Mouse (Mus musculus): Measurements from ENCODE around the gene Vgll4. TPM values are rescaled to one million over a fixed set of nuclear protein-coding genes. Genes with fewer than 3 reads are reported as not detected.
A peak's percentile ranks its signal among the peaks of the same experiment; 100 is the strongest.

Gene Vgll4
- polyA plus RNA-seq, 1 experiment from 2014 or later = 76.8 TPM

GRCm38 (mm10) chr6:114826889-114827288 lies 142.9 kb downstream of the Vgll4 start:
- no peak for DNase-seq (ENCODE audit: low spot score)
- H3K4me1 ChIP-seq = peaks cover 18% of the 10 kb centered on the region
- WGBS = 63% methylated on average over 2 of the region's 2 CpGs

GRCm38 (mm10) chr6:114821646-114822045 lies 148.1 kb downstream of the Vgll4 start:
- 73% methylated on average over 7 of the region's 7 CpGs for WGBS
- Histone ChIP-seq H3K4me1 (peaks cover 60% of the 10 kb centered on the region), H3K27me3 (ENCODE audit: insufficient read depth, poor library complexity, severe bottlenecking) (0 out of 2 replicates have a peak, but pooled peaks cover 4% of the 10 kb centered on the region), H3K27ac (peak overlapping the region; percentile 63; the same call in 1 of the 2 replicates), H3K36me3 (peaks cover 4% of the 10 kb centered on the region; the same call in 1 of the 2 replicates), H3K9me3 (no peaks in the 10 kb centered on the region), H3K4me3 (no peak overlapping the region)
- DNase-seq (ENCODE audit: low spot score) = no peak

More at GRCm38 (mm10) chr6:114826889-114827288, 142.9 kb downstream of the Vgll4 start:
- H3K4me3 ChIP-seq = no peak overlapping the region
- H3K27me3 ChIP-seq (ENCODE audit: insufficient read depth, poor library complexity, severe bottlenecking) = no peaks in the 10 kb centered on the region
- H3K27ac ChIP-seq = no peak overlapping the region
- peaks cover 4% of the 10 kb centered on the region; the same call in 1 of the 2 replicates for H3K36me3 ChIP-seq
- H3K9me3 ChIP-seq = no peaks in the 10 kb centered on the region

GRCm38 (mm10) chr6:114819971-114820481 lies 149.8 kb downstream of the Vgll4 start:
- Histone ChIP-seq H3K27me3 (ENCODE audit: insufficient read depth, poor library complexity, severe bottlenecking) (0 out of 2 replicates have a peak, but pooled peaks cover 12% of the 10 kb centered on the region), H3K27ac (peak overlapping the region; percentile 67; the same call in 1 of the 2 replicates), H3K36me3 (peaks cover 4% of the 10 kb centered on the region; the same call in 1 of the 2 replicates), H3K4me3 (no peak overlapping the region), H3K4me1 (peaks cover 64% of the 10 kb centered on the region), H3K9me3 (no peaks in the 10 kb centered on the region)
- DNase-seq (ENCODE audit: low spot score) = no peak
- 51% methylated on average over 9 of the region's 9 CpGs for WGBS

- WGBS = 30% methylated on average over 6 of the region's 6 CpGs
- Histone ChIP-seq H3K27ac (peak overlapping the region; percentile 71), H3K4me1 (peaks cover 68% of the 10 kb centered on the region)
Measured at GRCm38 (mm10) chr6:114818471-114818870, 151.3 kb downstream of the Vgll4 start.

GRCm38 (mm10) chr6:114817948-114818347 lies 151.8 kb downstream of the Vgll4 start:
- H3K36me3 ChIP-seq = peaks cover 3% of the 10 kb centered on the region; the same call in 1 of the 2 replicates
- H3K27ac ChIP-seq = peak overlapping the region; percentile 71
- H3K4me3 ChIP-seq = no peak overlapping the region
- 21% methylated on average over 11 of the region's 11 CpGs for WGBS
- 0 out of 2 replicates have a peak, but pooled peaks cover 12% of the 10 kb centered on the region for H3K27me3 ChIP-seq (ENCODE audit: insufficient read depth, poor library complexity, severe bottlenecking)
- peaks cover 68% of the 10 kb centered on the region for H3K4me1 ChIP-seq
- no peak for DNase-seq (ENCODE audit: low spot score)
- no peaks in the 10 kb centered on the region for H3K9me3 ChIP-seq

More at GRCm38 (mm10) chr6:114818471-114818870, 151.3 kb downstream of the Vgll4 start:
- Histone ChIP-seq H3K4me3 (no peak overlapping the region), H3K9me3 (no peaks in the 10 kb centered on the region), H3K27me3 (ENCODE audit: insufficient read depth, poor library complexity, severe bottlenecking) (0 out of 2 replicates have a peak, but pooled peaks cover 12% of the 10 kb centered on the region), H3K36me3 (peaks cover 4% of the 10 kb centered on the region; the same call in 1 of the 2 replicates)
- DNase-seq (ENCODE audit: low spot score) = peak; percentile 79

GRCm38 (mm10) chr6:114814882-114815650 lies 154.7 kb downstream of the Vgll4 start:
- no peak for DNase-seq (ENCODE audit: low spot score)
- no peak overlapping the region for H3K4me3 ChIP-seq
- 93% methylated on average over 5 of the region's 5 CpGs for WGBS
- peaks cover 42% of the 10 kb centered on the region for H3K4me1 ChIP-seq
- H3K36me3 ChIP-seq = no peaks in the 10 kb centered on the region
- no peak overlapping the region for H3K27ac ChIP-seq
- H3K9me3 ChIP-seq = no peaks in the 10 kb centered on the region
- 0 out of 2 replicates have a peak, but pooled peaks cover 12% of the 10 kb centered on the region for H3K27me3 ChIP-seq (ENCODE audit: insufficient read depth, poor library complexity, severe bottlenecking)

- DNase-seq (ENCODE audit: low spot score) = no peak
- no peak overlapping the region for H3K27ac ChIP-seq
- H3K36me3 ChIP-seq = no peaks in the 10 kb centered on the region
- 79% methylated on average over 6 of the region's 6 CpGs for WGBS
- H3K4me1 ChIP-seq = peaks cover 37% of the 10 kb centered on the region
- H3K27me3 ChIP-seq (ENCODE audit: insufficient read depth, poor library complexity, severe bottlenecking) = 0 out of 2 replicates have a peak, but pooled peaks cover 12% of the 10 kb centered on the region
- no peak overlapping the region for H3K4me3 ChIP-seq
- H3K9me3 ChIP-seq = no peaks in the 10 kb centered on the region
Measured at GRCm38 (mm10) chr6:114814199-114814881, 155.5 kb downstream of the Vgll4 start.

- Histone ChIP-seq H3K27ac (no peak overlapping the region), H3K9me3 (no peaks in the 10 kb centered on the region), H3K4me1 (peaks cover 26% of the 10 kb centered on the region), H3K4me3 (no peak overlapping the region), H3K36me3 (no peaks in the 10 kb centered on the region), H3K27me3 (ENCODE audit: insufficient read depth, poor library complexity, severe bottlenecking) (0 out of 2 replicates have a peak, but pooled peaks cover 12% of the 10 kb centered on the region)
- DNase-seq (ENCODE audit: low spot score) = no peak
- WGBS = 79% methylated on average over 4 of the region's 4 CpGs
Measured at GRCm38 (mm10) chr6:114812779-114813178, 157.0 kb downstream of the Vgll4 start.

GRCm38 (mm10) chr6:114812322-114812721 lies 157.5 kb downstream of the Vgll4 start:
- H3K27me3 ChIP-seq (ENCODE audit: insufficient read depth, poor library complexity, severe bottlenecking) = 0 out of 2 replicates have a peak, but pooled peaks cover 9% of the 10 kb centered on the region
- H3K4me1 ChIP-seq = peaks cover 21% of the 10 kb centered on the region
- 83% methylated on average over 5 of the region's 5 CpGs for WGBS
- no peaks in the 10 kb centered on the region for H3K36me3 ChIP-seq
- H3K27ac ChIP-seq = no peak overlapping the region
- no peak overlapping the region for H3K4me3 ChIP-seq
- H3K9me3 ChIP-seq = no peaks in the 10 kb centered on the region
- no peak for DNase-seq (ENCODE audit: low spot score)

Other genes with a start within 250 kb of the Vgll4 start
- 51.9 and 70.3 TPM in 2 replicates for gene Tamm41, start 67.9 kb upstream of the Vgll4 start, polyA plus RNA-seq (2016; fragmentation: Nextera tagmentation; extraction: Ambion mirVana)
- 0.49 and 0.74 TPM in 2 replicates for gene Syn2, start 164.9 kb upstream of the Vgll4 start, polyA plus RNA-seq (2016; fragmentation: Nextera tagmentation; extraction: Ambion mirVana)